Mouse (Mus musculus) lung, embryonic 15.5 days (tissue): ENCODE measurements around the gene A830031A19Rik. TPM values are rescaled to one million over a fixed set of nuclear protein-coding genes. Genes with fewer than 3 reads are reported as not detected.
A peak's percentile ranks its signal among the peaks of the same experiment; 100 is the strongest.

ENCODE experiments used
- ATAC-seq: fragments of 200-750 bp; cut with Nextera tagmentation; 2 replicates; pipeline ENCODE4 v1.8.0; 2017; ENCODE audit warnings: moderate number of reproducible peaks, borderline replicate concordance; ENCODE audit not compliant: low FRiP score, low TSS enrichment; ENCODE audit errors: extremely low read depth
- H3K27ac ChIP-seq: fragments of 300-500 bp; sonication (generic); 2 replicates; pipeline ENCODE4 v1.5.1; 2015; ENCODE audit warnings: moderate library complexity, mild to moderate bottlenecking, inconsistent platforms
- H3K27me3 ChIP-seq: fragments of 300-500 bp; sonication (generic); 2 replicates; pipeline ENCODE4 v1.6.1; 2015; ENCODE audit warnings: inconsistent platforms
- H3K36me3 ChIP-seq: fragments of 300-500 bp; sonication (generic); 2 replicates; pipeline ENCODE4 v1.6.1; 2015; ENCODE audit warnings: inconsistent platforms
- H3K4me1 ChIP-seq: fragments of 300-500 bp; sonication (generic); 2 replicates; pipeline ENCODE4 v1.6.1; 2015; ENCODE audit warnings: inconsistent platforms
- H3K4me2 ChIP-seq: fragments of 300-500 bp; sonication (generic); 2 replicates; pipeline ENCODE4 v1.6.1; 2015; ENCODE audit warnings: inconsistent platforms, mild to moderate bottlenecking, moderate library complexity
- H3K4me3 ChIP-seq: fragments of 300-500 bp; sonication (generic); 2 replicates; pipeline ENCODE4 v1.5.1; 2015; ENCODE audit warnings: mild to moderate bottlenecking, inconsistent platforms
- H3K9ac ChIP-seq: fragments of 300-500 bp; sonication (generic); 2 replicates; pipeline ENCODE4 v1.6.1; 2015; ENCODE audit warnings: inconsistent platforms
- H3K9me3 ChIP-seq: fragments of 300-500 bp; sonication (generic); 2 replicates; pipeline ENCODE4 v1.6.1; 2016; ENCODE audit warnings: inconsistent platforms
- WGBS: fragments of 180-500 bp; shearing (Covaris S2); methylation state at CpG from one replicate; pipeline ENCODE4 v1.1.7; 2015; 5-methylcytosine and 5-hydroxymethylcytosine counted together
- polyA plus RNA-seq: library from polyadenylated mRNA; unstranded; fragments of >200 nt; fragmentation: Nextera tagmentation; extraction: Ambion mirVana; gene quantifications from 2 replicates; pipeline ENCODE4 v1.2.1, GENCODE M21; 2015

A830031A19Rik gene
- polyA plus RNA-seq, 1 experiment from 2014 or later: not detected

GRCm38 (mm10) chr11:24103128-24103742, 28.4 kb upstream of the A830031A19Rik start:
- H3K4me1 ChIP-seq: peaks cover 16% of the 10 kb centered on the region
- no peak overlapping the region for H3K4me2 ChIP-seq
- no peak overlapping the region for H3K4me3 ChIP-seq
- no peaks in the 10 kb centered on the region for H3K27me3 ChIP-seq
- ATAC-seq: no peak
- H3K9me3 ChIP-seq: no peaks in the 10 kb centered on the region
- no peak overlapping the region for H3K27ac ChIP-seq
- WGBS: 77% methylated on average over 6 of the region's 6 CpGs
- H3K9ac ChIP-seq: no peak overlapping the region
- no peaks in the 10 kb centered on the region for H3K36me3 ChIP-seq

- H3K9me3 ChIP-seq: no peaks in the 10 kb centered on the region
- no peaks in the 10 kb centered on the region for H3K36me3 ChIP-seq
- 57% methylated on average over 2 of the region's 2 CpGs for whole genome bisulfite sequencing
- no peak for ATAC-seq
- no peak overlapping the region for H3K4me3 ChIP-seq
- no peaks in the 10 kb centered on the region for H3K27me3 ChIP-seq
- no peak overlapping the region for H3K27ac ChIP-seq
- H3K4me2 ChIP-seq: no peak overlapping the region
- H3K4me1 ChIP-seq: peaks cover 21% of the 10 kb centered on the region
- no peak overlapping the region for H3K9ac ChIP-seq
Measured at GRCm38 (mm10) chr11:24102372-24102771, 27.5 kb upstream of the A830031A19Rik start.

GRCm38 (mm10) chr11:24101625-24102024, 26.8 kb upstream of the A830031A19Rik start:
- Histone ChIP-seq H3K9me3 (no peaks in the 10 kb centered on the region), H3K36me3 (no peaks in the 10 kb centered on the region), H3K27ac (no peak overlapping the region), H3K9ac (no peak overlapping the region), H3K4me1 (peaks cover 27% of the 10 kb centered on the region), H3K4me3 (no peak overlapping the region), H3K4me2 (no peak overlapping the region), H3K27me3 (no peaks in the 10 kb centered on the region)
- ATAC-seq: no peak
- 87% methylated on average over 3 of the region's 3 CpGs for WGBS

GRCm38 (mm10) chr11:24100449-24101070, 25.7 kb upstream of the A830031A19Rik start:
- Histone ChIP-seq H3K9ac (no peak overlapping the region), H3K4me3 (no peak overlapping the region), H3K9me3 (no peaks in the 10 kb centered on the region), H3K27me3 (no peaks in the 10 kb centered on the region), H3K36me3 (no peaks in the 10 kb centered on the region), H3K27ac (no peak overlapping the region), H3K4me1 (peaks cover 27% of the 10 kb centered on the region), H3K4me2 (no peak overlapping the region)
- 51% methylated on average over 4 of the region's 4 CpGs for WGBS
- no peak for ATAC-seq

- H3K9ac ChIP-seq: no peak overlapping the region
- no peaks in the 10 kb centered on the region for H3K27me3 ChIP-seq
- peak overlapping the region; percentile 29 for H3K27ac ChIP-seq
- 4% methylated on average over 7 of the region's 7 CpGs for WGBS
- no peak overlapping the region for H3K4me3 ChIP-seq
- ATAC-seq: peak; percentile 37; the same call in 1 of the 2 replicates
- H3K36me3 ChIP-seq: no peaks in the 10 kb centered on the region
- H3K4me2 ChIP-seq: no peak overlapping the region
- peaks cover 32% of the 10 kb centered on the region for H3K4me1 ChIP-seq
- H3K9me3 ChIP-seq: no peaks in the 10 kb centered on the region
Measured at GRCm38 (mm10) chr11:24099886-24100293, 25.0 kb upstream of the A830031A19Rik start.

GRCm38 (mm10) chr11:24099215-24099614, 24.4 kb upstream of the A830031A19Rik start:
- Histone ChIP-seq H3K4me1 (peaks cover 37% of the 10 kb centered on the region), H3K9ac (no peak overlapping the region), H3K4me2 (no peak overlapping the region), H3K27me3 (no peaks in the 10 kb centered on the region), H3K4me3 (no peak overlapping the region), H3K27ac (no peak overlapping the region; the same call in 1 of the 2 replicates), H3K9me3 (no peaks in the 10 kb centered on the region), H3K36me3 (no peaks in the 10 kb centered on the region)
- 65% methylated on average over 10 of the region's 10 CpGs for WGBS
- ATAC-seq: no peak

- Histone ChIP-seq H3K4me3 (no peak overlapping the region), H3K27me3 (no peaks in the 10 kb centered on the region), H3K27ac (no peak overlapping the region), H3K9me3 (no peaks in the 10 kb centered on the region), H3K4me1 (peaks cover 37% of the 10 kb centered on the region), H3K4me2 (no peak overlapping the region), H3K9ac (no peak overlapping the region), H3K36me3 (no peaks in the 10 kb centered on the region)
- ATAC-seq: no peak
- 55% methylated on average over 3 of the region's 3 CpGs for WGBS
Measured at GRCm38 (mm10) chr11:24098662-24099061, 23.8 kb upstream of the A830031A19Rik start.

GRCm38 (mm10) chr11:24098069-24098468, 23.2 kb upstream of the A830031A19Rik start:
- no peak for ATAC-seq
- Histone ChIP-seq H3K4me1 (peaks cover 37% of the 10 kb centered on the region), H3K27ac (no peak overlapping the region), H3K4me2 (no peak overlapping the region), H3K27me3 (no peaks in the 10 kb centered on the region), H3K4me3 (no peak overlapping the region), H3K36me3 (no peaks in the 10 kb centered on the region), H3K9me3 (no peaks in the 10 kb centered on the region), H3K9ac (no peak overlapping the region)
- WGBS: 63% methylated on average over 5 of the region's 5 CpGs

GRCm38 (mm10) chr11:24097026-24097425, 22.2 kb upstream of the A830031A19Rik start:
- H3K4me2 ChIP-seq: no peak overlapping the region
- no peak overlapping the region for H3K9ac ChIP-seq
- no peaks in the 10 kb centered on the region for H3K36me3 ChIP-seq
- peaks cover 37% of the 10 kb centered on the region for H3K4me1 ChIP-seq
- H3K27me3 ChIP-seq: no peaks in the 10 kb centered on the region
- 47% methylated on average over 6 of the region's 6 CpGs for WGBS
- no peaks in the 10 kb centered on the region for H3K9me3 ChIP-seq
- no peak overlapping the region for H3K4me3 ChIP-seq
- no peak overlapping the region for H3K27ac ChIP-seq
- ATAC-seq: no peak

- Histone ChIP-seq H3K4me1 (peaks cover 41% of the 10 kb centered on the region), H3K4me3 (no peak overlapping the region), H3K27ac (no peak overlapping the region), H3K9ac (no peak overlapping the region), H3K36me3 (no peaks in the 10 kb centered on the region), H3K9me3 (no peaks in the 10 kb centered on the region), H3K27me3 (no peaks in the 10 kb centered on the region), H3K4me2 (no peak overlapping the region)
- ATAC-seq: no peak
- WGBS: 49% methylated on average over 6 of the region's 6 CpGs
Measured at GRCm38 (mm10) chr11:24096483-24096882, 21.6 kb upstream of the A830031A19Rik start.

- Histone ChIP-seq H3K36me3 (no peaks in the 10 kb centered on the region), H3K27ac (no peak overlapping the region), H3K4me1 (peaks cover 43% of the 10 kb centered on the region), H3K9ac (no peak overlapping the region), H3K4me3 (no peak overlapping the region), H3K9me3 (no peaks in the 10 kb centered on the region), H3K27me3 (no peaks in the 10 kb centered on the region), H3K4me2 (no peak overlapping the region)
- ATAC-seq: no peak
- WGBS: 81% methylated on average over 7 of the region's 7 CpGs
Measured at GRCm38 (mm10) chr11:24095656-24096353, 21.0 kb upstream of the A830031A19Rik start.

GRCm38 (mm10) chr11:24095236-24095635, 20.4 kb upstream of the A830031A19Rik start:
- no peaks in the 10 kb centered on the region for H3K9me3 ChIP-seq
- H3K4me1 ChIP-seq: peaks cover 39% of the 10 kb centered on the region
- 27% methylated on average over 9 of the region's 9 CpGs for WGBS
- H3K36me3 ChIP-seq: no peaks in the 10 kb centered on the region
- 0 out of 2 replicates have a peak, but pooled peaks have one; percentile 7 for ATAC-seq
- H3K4me3 ChIP-seq: no peak overlapping the region
- H3K9ac ChIP-seq: no peak overlapping the region
- H3K27ac ChIP-seq: no peak overlapping the region
- no peaks in the 10 kb centered on the region for H3K27me3 ChIP-seq
- H3K4me2 ChIP-seq: peak overlapping the region; percentile 36
